ENCODE assay signal across 8 mouse cellular contexts in the genomic region with DNA sequence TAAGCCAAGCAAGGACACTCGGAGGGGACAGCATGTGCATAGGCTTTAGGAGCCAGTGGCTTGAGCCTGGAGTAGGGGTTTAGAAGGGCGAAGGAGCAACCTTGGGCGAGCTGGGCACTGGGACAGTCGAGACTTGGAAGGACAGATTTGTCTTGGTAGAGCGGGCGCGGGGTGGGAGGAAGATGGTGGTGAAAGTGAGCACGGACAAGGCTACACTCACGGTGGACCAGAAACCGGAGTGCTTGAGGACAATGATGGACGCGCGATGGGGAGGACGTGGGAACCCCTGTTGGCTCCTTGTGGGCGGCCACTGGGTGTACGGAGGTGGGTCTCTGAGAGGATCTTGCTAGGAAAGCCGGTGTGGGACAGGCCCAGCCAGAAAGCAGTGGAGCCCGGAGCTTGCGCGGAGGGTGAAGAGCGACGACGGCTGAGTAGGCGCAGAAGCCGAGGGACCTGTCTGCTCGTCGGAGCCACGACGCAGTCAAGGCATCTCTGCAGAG. TPM values are rescaled to one million over a fixed set of nuclear protein-coding genes. Genes with fewer than 3 reads are reported as not detected.
DNase-seq lines count a peak whose midpoint lies in the region; ATAC-seq and TF ChIP-seq lines count a peak whose summit lies in the region.

No protein-coding gene starts in this region.

- TF ChIP-seq POLR2A in testis, adult 2 months (IDR thresholded peaks at IDR 0.05; ENCODE audit: control insufficient read depth, low read depth, low read length) = no peak
- peak; percentile 37; the same call in 1 of the 2 replicates for TF ChIP-seq POLR2A in embryonic fibroblast, embryonic 13.5 days (IDR thresholded peaks at IDR 0.05; ENCODE audit: low read depth, low read length)

- ATAC-seq in intestine, embryonic 15.5 days = peak; percentile 13
- ATAC-seq in neural tube, embryonic 11.5 days (ENCODE audit: insufficient read depth, low FRiP score, low TSS enrichment) = no peak

- no peak for TF ChIP-seq CTCF in testis, adult 2 months (IDR thresholded peaks at IDR 0.05; ENCODE audit: control insufficient read depth, insufficient read depth, insufficient replicate concordance, low read depth, low read length)
- TF ChIP-seq CTCF in embryonic fibroblast, embryonic 13.5 days (IDR thresholded peaks at IDR 0.05; ENCODE audit: borderline replicate concordance, insufficient read depth, low read length) = no peak

- H3K27me3 ChIP-seq in testis, adult 2 months (ENCODE audit: control insufficient read depth, insufficient read depth, low read length) = no peaks in the 10 kb centered on the region
- peaks cover 33% of the 10 kb centered on the region for H3K27me3 ChIP-seq in intestine, embryonic 15.5 days (replicated peaks)
- H3K27me3 ChIP-seq in neural tube, embryonic 11.5 days (ENCODE audit: control insufficient read depth, insufficient read depth, low read length) = peaks cover 73% of the 10 kb centered on the region

- peak overlapping the region; percentile 54 for H3K4me3 ChIP-seq in testis, adult 2 months (ENCODE audit: control insufficient read depth, low read depth, low read length)
- H3K4me3 ChIP-seq in embryonic fibroblast, embryonic 13.5 days (ENCODE audit: insufficient read depth, low read length) = peak overlapping the region; percentile 80
- peak overlapping the region; percentile 73 for H3K4me3 ChIP-seq in intestine, embryonic 15.5 days (replicated peaks)
- H3K4me3 ChIP-seq in neural tube, embryonic 11.5 days (ENCODE audit: low read depth, low read length) = peak overlapping the region; percentile 55

- no peak for DNase-seq in testis, postnatal 14 days (ENCODE audit: low spot score)
- DNase-seq in neural tube, embryonic 11.5 days (ENCODE audit: low spot score) = peak; percentile 55
- DNase-seq in T-cell, adult 2 months (ENCODE audit: low spot score) = no peak
- no peak for DNase-seq in natural killer cell, adult 2 months (ENCODE audit: low spot score in 2 of 2)
- DNase-seq in thymus, postnatal 25 days = no peak

- H3K9ac ChIP-seq in intestine, embryonic 15.5 days = peak overlapping the region; percentile 84
- H3K9ac ChIP-seq in neural tube, embryonic 11.5 days (ENCODE audit: low read length) = peak overlapping the region; percentile 73

- H3K9me3 ChIP-seq in intestine, embryonic 15.5 days = no peaks in the 10 kb centered on the region
- no peaks in the 10 kb centered on the region for H3K9me3 ChIP-seq in neural tube, embryonic 11.5 days (ENCODE audit: control insufficient read depth, low read length)

- no peaks in the 10 kb centered on the region for H3K36me3 ChIP-seq in testis, adult 2 months (ENCODE audit: control insufficient read depth, insufficient read depth, low read length)
- H3K36me3 ChIP-seq in intestine, embryonic 15.5 days = no peaks in the 10 kb centered on the region
- H3K36me3 ChIP-seq in neural tube, embryonic 11.5 days (ENCODE audit: control insufficient read depth, insufficient read depth, low read length) = no peaks in the 10 kb centered on the region; the same call in 1 of the 2 replicates

- H3K4me2 ChIP-seq in intestine, embryonic 15.5 days (replicated peaks) = peak overlapping the region; percentile 84
- peak overlapping the region; percentile 65 for H3K4me2 ChIP-seq in neural tube, embryonic 11.5 days (ENCODE audit: low read depth)

- H3K4me1 ChIP-seq in testis, adult 2 months (ENCODE audit: control insufficient read depth, insufficient read depth, low read length) = peaks cover 21% of the 10 kb centered on the region
- peaks cover 32% of the 10 kb centered on the region for H3K4me1 ChIP-seq in embryonic fibroblast, embryonic 13.5 days (ENCODE audit: control insufficient read depth, insufficient read depth, low read length)
- peaks cover 36% of the 10 kb centered on the region for H3K4me1 ChIP-seq in intestine, embryonic 15.5 days (replicated peaks)
- peaks cover 14% of the 10 kb centered on the region for H3K4me1 ChIP-seq in neural tube, embryonic 11.5 days (ENCODE audit: control insufficient read depth, insufficient read depth, low read length)

- H3K27ac ChIP-seq in testis, adult 2 months (ENCODE audit: control insufficient read depth, insufficient read depth, low read depth, low read length) = no peak overlapping the region; the same call in 1 of the 2 replicates
- H3K27ac ChIP-seq in embryonic fibroblast, embryonic 13.5 days (ENCODE audit: insufficient read depth, low read length) = peak overlapping the region; percentile 75
- peak overlapping the region; percentile 91 for H3K27ac ChIP-seq in intestine, embryonic 15.5 days
- peak overlapping the region; percentile 24; the same call in 1 of the 2 replicates for H3K27ac ChIP-seq in neural tube, embryonic 11.5 days (ENCODE audit: low read depth, low read length)

- WGBS in intestine, embryonic 15.5 days = 4% methylated on average over 29 of the region's 29 CpGs
- 3% methylated on average over 29 of the region's 29 CpGs for WGBS in neural tube, embryonic 11.5 days

RNA-seq across cellular contexts. Expression of a gene that starts 0.8 kb away (rescaled TPM):
- polyA plus RNA-seq in testis, adult 2 months (2012; rRNA removed) = 4.1 and 5.6 TPM in 2 replicates
- polyA plus RNA-seq in embryonic fibroblast, embryonic 13.5 days (2011; ENCODE audit: insufficient read length, low read depth, missing spikeins) = 46.1 and 46.5 TPM in 2 replicates
- polyA plus RNA-seq in intestine, embryonic 15.5 days (2015; fragmentation: Nextera tagmentation; extraction: Ambion mirVana) = 11.5 and 11.7 TPM in 2 replicates
- 9.5 and 13.1 TPM in 2 replicates for polyA plus RNA-seq in neural tube, embryonic 11.5 days (2014; fragmentation: Nextera tagmentation; extraction: Ambion mirVana)

RNA-seq across cellular contexts. Expression of a gene that starts 35.1 kb away (rescaled TPM):
- 4.5 and 5.6 TPM in 2 replicates for polyA plus RNA-seq in testis, adult 2 months (2012; rRNA removed)
- not detected in 2 replicates for polyA plus RNA-seq in embryonic fibroblast, embryonic 13.5 days (2011; ENCODE audit: insufficient read length, low read depth, missing spikeins)
- polyA plus RNA-seq in intestine, embryonic 15.5 days (2015; fragmentation: Nextera tagmentation; extraction: Ambion mirVana) = not detected in 2 replicates
- 0.19 and 0.36 TPM in 2 replicates for polyA plus RNA-seq in neural tube, embryonic 11.5 days (2014; fragmentation: Nextera tagmentation; extraction: Ambion mirVana)

RNA-seq across cellular contexts. Expression of a gene that starts 38.4 kb away (rescaled TPM):
- 9.1 and 9.4 TPM in 2 replicates for polyA plus RNA-seq in testis, adult 2 months (2012; rRNA removed)
- polyA plus RNA-seq in embryonic fibroblast, embryonic 13.5 days (2011; ENCODE audit: insufficient read length, low read depth, missing spikeins) = 53.4 and 63.8 TPM in 2 replicates
- 52.3 and 55.6 TPM in 2 replicates for polyA plus RNA-seq in intestine, embryonic 15.5 days (2015; fragmentation: Nextera tagmentation; extraction: Ambion mirVana)
- polyA plus RNA-seq in neural tube, embryonic 11.5 days (2014; fragmentation: Nextera tagmentation; extraction: Ambion mirVana) = 62.1 and 62.4 TPM in 2 replicates

RNA-seq across cellular contexts. Expression of a gene that starts 40.3 kb away (rescaled TPM):
- 13.9 and 17.9 TPM in 2 replicates for polyA plus RNA-seq in testis, adult 2 months (2012; rRNA removed)
- 0.90 and 1.4 TPM in 2 replicates for polyA plus RNA-seq in embryonic fibroblast, embryonic 13.5 days (2011; ENCODE audit: insufficient read length, low read depth, missing spikeins)
- polyA plus RNA-seq in intestine, embryonic 15.5 days (2015; fragmentation: Nextera tagmentation; extraction: Ambion mirVana) = 2.0 and 3.1 TPM in 2 replicates
- polyA plus RNA-seq in neural tube, embryonic 11.5 days (2014; fragmentation: Nextera tagmentation; extraction: Ambion mirVana) = 3.2 and 3.4 TPM in 2 replicates
